Mouse (Mus musculus) naive thymus-derived CD4-positive, alpha-beta T cell, adult 2 months (primary cell): ENCODE measurements around the gene Kdm4a.

ENCODE experiments used
- DNase-seq: peaks from one replicate; pipeline ENCODE4 v3.0.0-alpha.2; 2011; ENCODE audit warnings: low read depth

Gene Kdm4a

DNA sequence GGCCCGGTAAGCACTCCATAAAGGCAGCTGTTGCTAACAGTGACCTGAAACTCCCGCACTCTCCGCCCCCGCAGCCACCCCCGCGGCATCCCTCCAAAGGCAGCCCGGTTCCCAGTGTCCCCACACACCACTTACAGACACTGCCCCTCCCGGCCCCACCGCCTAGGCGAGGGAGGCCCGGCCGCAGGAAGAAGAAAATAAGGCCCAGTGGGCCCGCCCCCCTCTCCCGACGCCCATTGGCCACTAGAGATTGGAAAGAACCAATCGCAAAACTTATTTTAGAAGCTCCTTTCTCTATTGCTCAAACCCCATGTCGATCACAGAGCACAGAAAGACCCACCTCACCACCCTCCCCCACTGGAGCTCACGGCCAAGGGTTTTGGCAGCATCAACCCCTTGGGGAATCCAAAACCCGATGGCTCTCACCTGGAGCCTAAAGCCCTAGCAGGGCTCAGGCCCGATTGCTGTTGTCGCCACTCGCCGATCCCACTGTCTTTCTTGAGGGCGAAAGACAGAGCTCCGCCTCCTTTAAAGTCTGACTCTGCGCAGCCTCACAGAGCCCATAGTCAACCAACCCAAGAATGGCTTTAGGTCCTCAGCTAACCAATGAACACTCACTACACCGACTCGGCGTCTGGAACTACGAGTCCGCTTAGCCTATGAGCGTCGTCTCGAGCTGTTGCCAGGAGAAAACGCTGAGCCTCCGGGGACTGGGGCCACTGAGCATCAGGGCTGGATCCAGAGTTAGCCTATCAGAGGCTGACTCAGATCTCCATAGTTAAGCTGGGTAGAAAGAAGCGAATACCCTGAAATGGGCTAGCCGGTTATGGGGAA is at the start of gene Kdm4a:
Gene Kdm4a, minus strand, starts transcription at position 577 of the 834 bp plus-strand sequence.
- peak; percentile 98 for DNase-seq

DNA sequence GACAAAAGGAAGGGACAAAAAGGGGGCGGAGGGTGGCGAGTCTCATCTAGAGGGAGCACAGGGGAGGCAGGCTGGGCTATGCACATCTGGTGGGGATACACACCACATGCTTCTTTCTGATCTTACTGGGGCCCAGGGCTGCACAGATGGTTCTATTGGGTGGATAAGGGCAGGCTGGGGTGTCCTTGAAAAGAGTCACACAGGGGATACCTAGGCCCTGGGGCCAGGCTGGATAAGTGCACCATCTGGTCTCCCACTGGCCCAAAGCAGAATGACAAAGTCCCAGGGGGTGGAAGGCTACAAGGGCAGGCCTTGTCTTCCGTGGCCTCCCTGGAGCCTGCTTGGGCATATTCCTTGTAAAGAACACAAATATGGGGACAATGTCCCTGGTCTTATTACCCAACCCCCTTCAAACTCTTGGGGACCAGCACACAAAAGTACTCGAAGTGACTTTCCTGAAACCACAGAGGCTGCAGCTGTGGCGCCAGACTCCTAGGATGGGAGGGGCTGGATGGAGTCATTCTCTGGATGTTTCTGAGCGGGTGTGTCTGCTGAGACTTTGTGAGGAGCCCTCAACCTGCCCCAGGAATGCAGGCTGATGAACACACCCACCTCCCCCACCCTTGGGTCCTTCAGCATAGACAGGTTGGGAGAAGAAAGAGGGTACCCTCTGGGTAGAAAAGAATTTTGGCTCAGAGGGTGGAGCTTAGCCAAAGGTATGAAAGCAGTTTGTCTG is 49.4 kb upstream of the Kdm4a start:
- DNase-seq = no peak

DNA sequence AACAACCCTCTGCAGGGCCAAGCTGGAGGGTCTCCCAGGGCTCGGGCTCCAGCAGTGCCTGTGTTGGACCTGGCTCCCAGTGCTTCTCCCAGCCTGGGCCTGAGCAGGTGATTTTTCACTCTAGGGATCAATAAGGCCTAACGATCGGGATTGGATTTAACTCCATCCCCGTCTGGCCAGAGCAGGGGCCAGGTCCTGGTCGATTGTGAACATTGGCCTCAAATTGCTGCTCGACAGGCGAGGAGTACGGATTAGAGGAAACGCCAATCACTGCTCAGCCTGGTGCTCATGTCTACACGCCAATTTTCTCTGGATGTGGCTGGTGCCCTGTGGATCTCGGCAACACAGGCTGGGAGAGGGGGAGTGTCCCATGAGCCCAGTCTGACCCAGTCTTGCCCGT is 47.6 kb upstream of the Kdm4a start:
- DNase-seq = no peak

GRCm38 (mm10) chr4:118221261-118221660 is 41.4 kb upstream of the Kdm4a start:
- no peak for DNase-seq

DNA sequence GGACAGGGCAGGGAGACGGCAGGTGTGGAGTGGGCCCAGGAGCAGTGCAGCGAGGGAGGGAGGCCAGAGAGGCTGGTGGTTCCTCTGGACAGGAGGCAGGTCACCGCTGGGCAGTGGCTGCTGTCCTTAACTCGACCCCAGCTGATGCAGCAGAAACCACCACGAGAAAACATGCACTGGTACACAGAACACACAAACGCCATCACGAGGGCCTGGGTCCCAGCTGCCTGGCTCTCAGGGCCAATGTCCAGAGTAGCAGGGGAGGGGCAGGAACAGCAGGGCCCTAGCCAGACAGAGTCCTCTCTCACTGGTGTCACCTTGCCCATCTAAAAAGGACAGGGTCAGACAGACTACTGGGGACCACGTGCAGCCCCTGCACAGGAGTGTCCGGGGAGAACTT is 40.9 kb upstream of the Kdm4a start:
- DNase-seq = no peak

DNA sequence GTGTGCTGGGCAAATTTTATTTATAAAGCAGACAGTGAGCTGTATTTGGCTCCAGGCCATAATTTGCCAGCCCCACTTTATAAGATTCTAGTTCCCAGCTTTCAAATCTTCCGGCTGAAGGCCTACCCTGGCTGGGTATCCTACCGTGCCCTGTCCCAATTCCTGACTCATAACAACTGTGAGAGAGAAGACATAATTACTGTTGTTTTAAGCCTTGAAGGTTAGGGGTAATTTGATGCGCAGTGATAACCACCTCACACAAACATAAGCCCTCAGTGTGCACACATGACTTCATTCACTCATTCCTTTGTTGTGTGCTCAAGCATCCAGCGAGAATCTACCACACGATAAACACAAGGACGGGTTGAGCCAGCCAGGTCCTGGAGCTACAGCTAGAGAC is 39.6 kb upstream of the Kdm4a start:
- DNase-seq = no peak

DNA sequence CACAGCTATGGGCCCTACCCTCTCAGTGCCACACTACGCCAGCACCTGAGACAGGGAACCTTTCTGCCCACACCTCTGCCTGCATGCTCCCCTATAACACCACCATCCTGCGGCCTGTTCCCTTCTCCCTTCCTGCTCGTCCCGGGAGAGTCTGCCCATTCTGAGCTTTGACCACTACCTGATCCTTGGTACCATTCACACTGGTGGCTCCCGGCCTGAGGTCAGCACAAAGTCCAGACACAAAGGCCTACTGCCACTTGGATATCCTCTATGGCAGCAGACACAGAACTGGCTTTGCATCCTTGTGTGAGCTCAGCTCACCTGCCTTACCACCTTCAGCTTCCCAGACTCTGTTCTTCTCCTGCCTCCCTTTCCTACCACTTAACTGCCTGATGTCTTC is 38.7 kb upstream of the Kdm4a start:
- no peak for DNase-seq

DNA sequence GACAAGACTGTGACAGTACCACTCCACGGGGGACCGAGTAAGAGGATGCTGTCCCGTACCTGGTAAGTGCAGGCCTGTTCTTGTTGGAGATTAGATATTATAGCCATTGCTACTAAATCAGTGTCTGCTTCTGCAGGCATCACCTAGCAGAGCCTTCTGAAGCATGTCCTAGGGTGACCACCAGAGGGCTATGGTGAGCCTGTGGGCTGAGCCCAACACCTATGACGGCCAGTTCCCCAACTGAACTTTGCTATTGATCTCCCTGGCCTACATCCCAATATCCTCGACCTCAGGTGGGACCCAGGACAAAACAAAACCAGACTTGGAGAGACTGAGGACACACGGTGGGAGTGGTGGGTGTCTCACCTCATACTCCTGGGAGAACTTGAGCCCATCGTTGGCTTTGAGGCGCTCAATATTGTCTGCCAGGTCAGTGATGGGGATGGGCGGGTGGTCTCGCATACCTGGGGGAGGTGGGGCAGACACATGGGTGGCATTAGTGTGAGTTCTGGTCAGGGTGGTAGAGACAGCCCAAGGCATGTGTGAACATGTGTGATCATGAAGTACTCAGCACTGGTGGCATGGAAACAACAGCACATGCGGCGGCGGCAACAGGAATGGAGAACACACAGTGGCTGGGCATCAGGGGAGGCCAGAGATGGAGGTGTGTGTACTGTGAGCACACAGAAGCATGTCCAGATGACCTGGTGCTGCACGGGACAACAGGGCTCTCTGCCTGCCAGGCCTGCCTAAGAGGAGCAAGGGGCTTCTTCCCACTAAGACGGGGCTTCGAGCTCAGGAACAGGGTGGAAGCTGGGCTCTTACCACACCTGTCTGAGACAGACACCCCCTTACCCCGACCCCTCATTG is 37.1 kb upstream of the Kdm4a start:
- DNase-seq = peak; percentile 72

- no peak for DNase-seq
These were observed 35.0 kb upstream of the Kdm4a start for GRCm38 (mm10) chr4:118214891-118215290.

- DNase-seq = no peak
These were observed 27.2 kb upstream of the Kdm4a start for GRCm38 (mm10) chr4:118206918-118207640.

DNA sequence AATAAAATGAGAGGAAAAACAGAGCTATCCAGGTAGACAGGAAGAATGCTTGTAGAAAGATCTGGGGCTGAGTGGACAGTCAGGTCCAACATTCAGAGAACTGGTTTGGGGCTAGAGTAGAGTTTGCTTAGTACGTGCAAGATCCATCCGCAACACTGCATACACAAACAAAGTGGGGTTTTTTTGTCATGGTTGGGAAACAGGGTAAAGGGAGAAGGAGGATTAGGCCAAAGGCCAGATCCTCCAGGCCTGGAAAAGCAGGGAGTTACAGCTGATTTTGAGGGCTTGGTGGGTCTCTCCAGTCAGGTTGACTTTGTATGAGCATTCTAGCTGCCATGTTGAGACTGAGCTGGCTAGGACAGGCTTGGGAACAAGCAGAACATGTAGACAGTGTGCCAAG is 26.1 kb upstream of the Kdm4a start:
- DNase-seq = no peak

DNA sequence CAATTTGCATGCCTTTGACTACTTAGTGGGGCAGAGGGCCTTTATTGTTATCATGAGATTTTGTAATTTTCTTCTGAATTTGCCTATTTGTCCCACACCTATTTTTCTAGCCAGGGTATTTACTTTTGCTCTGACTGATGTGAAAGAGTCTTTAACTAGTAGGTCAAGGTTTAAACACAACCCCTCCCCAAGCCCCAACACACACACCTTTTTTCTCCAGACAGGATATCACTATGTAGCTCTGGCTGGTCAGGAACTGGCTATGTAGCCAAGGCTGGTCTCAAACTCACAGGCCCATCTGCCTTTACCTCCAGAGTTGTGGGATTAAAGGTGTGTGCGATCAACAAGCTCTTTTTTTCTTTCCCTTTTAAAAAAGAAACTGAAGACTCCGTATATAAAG is 19.2 kb upstream of the Kdm4a start:
- no peak for DNase-seq

DNA sequence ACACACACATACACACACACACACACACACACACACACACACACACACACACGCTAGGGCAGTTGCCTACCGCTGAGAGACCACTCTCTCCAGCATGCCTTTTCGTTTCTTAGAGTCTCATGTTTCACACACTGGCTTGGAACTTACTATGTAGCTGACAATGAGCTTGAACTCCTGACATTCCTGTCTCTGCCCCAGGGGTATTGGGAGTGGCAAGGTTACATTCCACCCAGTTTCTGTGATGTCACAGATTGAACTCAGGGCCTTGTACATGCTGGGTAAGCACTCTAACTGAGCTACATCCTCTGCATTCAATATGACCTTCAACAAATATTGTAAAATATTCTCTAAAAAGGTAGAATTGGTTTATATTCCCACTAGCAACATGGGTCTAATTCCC is 18.8 kb upstream of the Kdm4a start:
- no peak for DNase-seq

DNA sequence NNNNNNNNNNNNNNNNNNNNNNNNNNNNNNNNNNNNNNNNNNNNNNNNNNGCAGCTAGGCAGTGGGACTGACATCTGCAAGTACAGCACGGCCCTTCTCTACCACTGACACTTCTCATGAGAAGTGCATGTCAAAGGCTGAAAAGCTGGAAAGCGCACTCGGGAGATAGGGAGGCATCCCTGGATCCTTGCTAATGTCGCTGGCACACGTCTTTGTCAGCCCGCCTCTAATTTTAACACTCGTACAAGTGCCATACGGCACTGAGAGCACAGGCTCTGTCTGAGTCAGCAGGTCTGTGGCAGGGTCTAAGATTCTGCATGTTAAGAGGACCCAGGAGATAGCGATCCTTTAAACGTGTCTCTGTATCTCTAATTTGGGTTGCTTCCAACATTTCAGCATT is 16.3 kb upstream of the Kdm4a start:
- no peak for DNase-seq

DNA sequence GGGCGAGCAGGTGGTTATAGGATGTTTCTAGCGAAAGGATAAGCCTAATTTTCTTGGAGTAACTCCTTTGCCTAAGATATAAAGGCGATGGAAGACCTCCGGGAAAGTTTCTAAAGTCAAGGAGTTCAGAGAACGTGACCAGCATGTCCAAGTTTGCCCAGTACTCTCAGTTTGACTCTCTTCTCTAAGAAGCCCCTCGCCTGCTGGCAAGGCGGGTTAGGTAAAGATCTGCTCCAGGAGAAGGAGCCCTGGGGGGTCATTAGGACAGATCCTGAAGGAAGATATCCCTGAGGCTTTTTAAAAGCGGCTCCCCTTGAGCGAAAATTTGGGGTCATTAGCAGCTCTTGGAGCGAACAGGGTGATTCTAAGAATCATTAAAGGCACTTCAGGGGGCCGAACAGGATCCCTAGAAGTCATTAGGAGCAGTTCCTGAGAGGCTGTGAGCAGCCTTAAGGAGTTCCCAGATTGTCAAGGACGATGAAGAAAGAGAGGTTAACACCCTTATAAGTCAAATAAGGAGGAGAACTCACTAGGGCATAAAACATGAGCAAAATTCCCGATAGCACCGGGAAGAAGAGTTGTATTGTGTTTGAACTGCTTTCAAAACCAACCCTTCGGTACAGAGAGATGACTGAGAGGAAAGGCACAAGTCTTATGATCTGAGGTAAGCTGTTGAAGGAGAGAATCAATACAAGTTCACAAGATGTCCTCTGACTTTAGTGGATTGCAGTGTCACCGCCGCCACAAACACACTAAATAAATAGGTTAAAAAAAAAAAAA is 648 bp upstream of the Kdm4a start:
- DNase-seq = peak; percentile 36

GRCm38 (mm10) chr4:118178952-118179466 is 834 bp downstream of the Kdm4a start:
- DNase-seq = no peak

DNA sequence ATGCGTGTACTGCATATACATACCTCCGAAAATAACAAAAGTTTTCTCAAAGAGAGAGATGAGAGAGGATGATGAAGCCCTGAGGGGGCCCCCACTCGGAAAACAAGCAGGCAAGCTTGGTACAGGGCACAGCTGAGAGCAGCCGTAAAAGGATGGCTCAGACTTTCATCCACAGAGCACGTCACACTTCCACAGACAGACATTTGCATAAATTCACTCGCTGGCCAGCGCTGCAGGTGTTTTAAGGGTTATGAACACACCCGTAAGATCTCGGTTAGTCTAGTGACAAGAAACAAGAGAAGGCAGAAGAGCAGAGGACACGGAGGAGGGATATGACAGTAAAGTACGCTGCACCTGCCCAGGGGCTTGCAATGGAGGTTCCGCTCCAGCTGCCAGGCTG is 7.4 kb downstream of the Kdm4a start:
- DNase-seq = no peak

DNA sequence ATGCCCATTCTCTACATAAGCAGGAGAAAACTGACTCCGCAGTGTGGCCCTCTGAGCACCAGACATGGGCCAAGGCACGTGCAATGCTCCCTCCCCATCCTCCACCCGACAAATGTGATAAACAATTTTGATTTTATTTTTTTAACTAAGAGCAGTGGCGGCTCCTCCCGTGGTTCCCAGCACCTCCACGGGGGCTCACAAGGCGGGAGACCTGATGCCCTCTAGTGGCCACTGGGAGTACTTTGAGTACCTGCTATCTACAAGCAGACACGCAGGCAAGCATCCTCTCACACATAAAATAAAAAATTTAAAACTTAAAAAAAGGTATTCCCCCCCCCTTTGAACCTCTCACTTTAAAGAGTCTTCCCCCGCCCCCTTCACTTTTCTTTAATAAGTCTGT is 8.8 kb downstream of the Kdm4a start:
- peak; percentile 60 for DNase-seq

- no peak for DNase-seq
These were observed 17.7 kb downstream of the Kdm4a start for GRCm38 (mm10) chr4:118162123-118162522.

GRCm38 (mm10) chr4:118157666-118158065 is 22.2 kb downstream of the Kdm4a start:
- DNase-seq = no peak

DNA sequence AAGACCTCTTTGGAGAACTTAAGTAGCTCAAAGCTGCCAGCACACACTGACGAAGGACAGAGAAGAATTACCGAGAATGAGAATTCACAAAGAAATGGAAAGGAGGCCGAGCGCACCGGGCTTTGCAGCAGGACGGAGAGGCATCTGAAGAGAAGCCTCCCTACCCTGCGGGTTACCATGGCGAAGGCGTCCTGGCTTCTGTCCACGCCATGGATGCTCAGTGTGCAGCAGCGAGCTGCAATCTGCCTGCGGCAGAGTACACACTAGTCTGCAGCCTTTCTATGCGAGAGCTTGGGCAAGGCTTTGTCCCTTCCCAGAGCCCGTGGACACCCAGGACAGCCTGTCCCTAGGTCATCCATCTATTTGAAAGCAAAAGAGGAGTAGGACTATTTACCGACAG is 23.3 kb downstream of the Kdm4a start:
- no peak for DNase-seq
